Mouse (Mus musculus): Measurements from ENCODE around the gene Skap2.

DNA sequence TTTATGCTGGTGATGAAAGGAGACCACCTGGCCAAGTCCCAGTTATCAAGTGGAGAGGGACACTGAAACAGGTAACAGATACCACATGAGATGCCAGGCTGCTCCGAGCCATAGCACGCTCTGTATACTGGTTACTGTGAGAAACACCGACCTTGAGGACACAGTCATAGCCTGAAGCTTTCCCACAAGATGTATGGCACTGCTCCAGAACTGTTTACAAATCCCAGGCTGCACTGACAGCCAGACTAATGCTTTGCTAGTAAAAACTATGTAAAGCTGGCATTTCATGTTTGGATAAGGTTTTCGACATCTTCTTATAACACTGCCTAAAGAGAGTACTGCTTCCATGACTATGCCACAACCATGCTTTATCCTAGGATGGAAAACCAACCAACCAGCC is 90.5 kb downstream of the Skap2 start:
- TF ChIP-seq CTCF (conservative IDR thresholded peaks at IDR 0.05; ENCODE audit: insufficient read depth, insufficient read length, low read depth, low read length), result no peak
- no peak for TF ChIP-seq POLR2A (IDR thresholded peaks at IDR 0.05; ENCODE audit: low read depth, low read length)
